Mouse (Mus musculus) neural tube, postnatal 0 days (tissue): Measurements from ENCODE around the gene Olfr1217. TPM values are rescaled to one million over a fixed set of nuclear protein-coding genes. Genes with fewer than 3 reads are reported as not detected.

Experiments used
- polyA plus RNA-seq: library from polyadenylated mRNA; unstranded; fragments of >200 nt; fragmentation: Nextera tagmentation; extraction: Ambion mirVana; gene quantifications from 2 replicates; pipeline ENCODE4 v1.2.1, GENCODE M21; 2015

The Olfr1217 gene
- not detected in 2 replicates for polyA plus RNA-seq

GRCm38 (mm10) chr2:89031965-89032364 is at the start of gene Olfr1217:
Gene Olfr1217 (minus strand): TSS chr2:89032065.

GRCm38 (mm10) chr2:89061087-89061486 is 29.2 kb upstream of the Olfr1217 start, which contains the start of gene Olfr1218:
Gene Olfr1218 (minus strand): TSS chr2:89061187.

GRCm38 (mm10) chr2:89018240-89018639 is 13.6 kb downstream of the Olfr1217 start, which contains the start of gene Olfr1216:
Gene Olfr1216 (minus strand): TSS chr2:89018340.

GRCm38 (mm10) chr2:89006873-89007272 is 25.0 kb downstream of the Olfr1217 start, which contains the start of gene Olfr1215:
Gene Olfr1215 (minus strand): TSS chr2:89006973.

GRCm38 (mm10) chr2:88992553-88992952 is 39.3 kb downstream of the Olfr1217 start, which contains the start of gene Olfr1214:
Gene Olfr1214 (minus strand): TSS chr2:88992653.

GRCm38 (mm10) chr2:88980181-88980580 is 51.7 kb downstream of the Olfr1217 start, which contains the start of gene Gm13762:
Gene Gm13762 (minus strand): TSS chr2:88980281.

Other genes with a start within 250 kb of the Olfr1217 start
- not detected in 2 replicates for gene Olfr1201, start 239.0 kb downstream of the Olfr1217 start, polyA plus RNA-seq
- gene Olfr1202, start 217.6 kb downstream of the Olfr1217 start, polyA plus RNA-seq, result not detected in 2 replicates
- gene Olfr1205, start 202.3 kb downstream of the Olfr1217 start, polyA plus RNA-seq, result not detected in 2 replicates
- not detected in 2 replicates for gene Olfr1204, start 182.8 kb downstream of the Olfr1217 start, polyA plus RNA-seq
- not detected in 2 replicates for gene Olfr1206, start 168.8 kb downstream of the Olfr1217 start, polyA plus RNA-seq
- not detected in 2 replicates for gene Olfr1208, start 129.8 kb downstream of the Olfr1217 start, polyA plus RNA-seq
- not detected in 2 replicates for gene Olfr1209, start 116.9 kb downstream of the Olfr1217 start, polyA plus RNA-seq
- gene Olfr1211, start 94.0 kb downstream of the Olfr1217 start, polyA plus RNA-seq, result not detected in 2 replicates
- not detected in 2 replicates for gene Olfr1212, start 78.1 kb downstream of the Olfr1217 start, polyA plus RNA-seq
- not detected in 2 replicates for gene Gm13762, start 51.8 kb downstream of the Olfr1217 start, polyA plus RNA-seq
- gene Olfr1214, start 39.4 kb downstream of the Olfr1217 start, polyA plus RNA-seq, result not detected in 2 replicates
- gene Olfr1215, start 25.1 kb downstream of the Olfr1217 start, polyA plus RNA-seq, result not detected in 2 replicates
- not detected in 2 replicates for gene Olfr1216, start 13.7 kb downstream of the Olfr1217 start, polyA plus RNA-seq
- not detected in 2 replicates for gene Olfr1218, start 29.1 kb upstream of the Olfr1217 start, polyA plus RNA-seq
- not detected in 2 replicates for gene Olfr1219, start 51.4 kb upstream of the Olfr1217 start, polyA plus RNA-seq
- gene Olfr1220, start 74.8 kb upstream of the Olfr1217 start, polyA plus RNA-seq, result not detected in 2 replicates
- not detected in 2 replicates for gene Olfr1221, start 85.2 kb upstream of the Olfr1217 start, polyA plus RNA-seq
- not detected in 2 replicates for gene Olfr1222, start 101.0 kb upstream of the Olfr1217 start, polyA plus RNA-seq
- gene Olfr1223, start 119.5 kb upstream of the Olfr1217 start, polyA plus RNA-seq, result not detected in 2 replicates
- not detected in 2 replicates for gene Olfr1224-ps1, start 132.0 kb upstream of the Olfr1217 start, polyA plus RNA-seq
- gene Olfr1225, start 142.6 kb upstream of the Olfr1217 start, polyA plus RNA-seq, result not detected in 2 replicates
- gene Olfr1226, start 168.0 kb upstream of the Olfr1217 start, polyA plus RNA-seq, result not detected in 2 replicates
- not detected in 2 replicates for gene Olfr1228, start 222.0 kb upstream of the Olfr1217 start, polyA plus RNA-seq